Comparison of ENCODE assay signal across 7 mouse cellular contexts in the genomic region with DNA sequence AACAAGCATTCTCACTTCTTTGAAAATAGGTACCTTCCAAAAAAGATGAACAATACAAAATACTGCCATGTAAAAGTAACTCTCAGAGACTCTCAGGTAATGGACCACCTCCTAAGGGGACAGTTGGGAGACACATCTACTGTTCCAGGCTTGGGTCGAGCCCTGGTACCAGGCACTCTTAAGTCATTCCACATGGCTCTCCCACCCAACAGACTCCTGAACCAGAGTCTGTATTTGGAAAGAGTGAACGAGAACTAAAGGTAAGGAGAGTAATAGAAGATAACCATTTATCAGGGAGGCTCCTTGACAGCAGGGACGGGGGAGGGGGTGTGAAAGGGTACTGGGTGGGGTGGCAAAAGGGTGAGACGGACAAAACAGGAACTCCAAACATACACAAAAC. TPM values are rescaled to one million over a fixed set of nuclear protein-coding genes. Genes with fewer than 3 reads are reported as not detected.
A peak's percentile ranks its signal among the peaks of the same experiment; 100 is the strongest.
DNase-seq lines count a peak whose midpoint lies in the region; ATAC-seq and TF ChIP-seq lines count a peak whose summit lies in the region.

No protein-coding gene starts in this region.

- H3K4me1 ChIP-seq in lung, embryonic 16.5 days (replicated peaks; ENCODE audit: control insufficient read depth, insufficient read depth, low read length), result peaks cover 25% of the 10 kb centered on the region
- H3K4me1 ChIP-seq in forebrain, embryonic 12.5 days, result peaks cover 46% of the 10 kb centered on the region
- H3K4me1 ChIP-seq in limb, embryonic 10.5 days, result peaks cover 48% of the 10 kb centered on the region
- peaks cover 6% of the 10 kb centered on the region; the same call in 1 of the 2 replicates for H3K4me1 ChIP-seq in small intestine, adult 2 months (ENCODE audit: control insufficient read depth, insufficient read depth, insufficient read length, low read length)

- TF ChIP-seq CTCF in small intestine, adult 2 months (IDR thresholded peaks at IDR 0.05; ENCODE audit: extremely low read depth, insufficient read length, insufficient replicate concordance, low read depth, low read length), result no peak

- 15% methylated on average over 4 of the region's 4 CpGs for WGBS in lung, embryonic 16.5 days
- WGBS in forebrain, embryonic 12.5 days, result 19% methylated on average over 4 of the region's 4 CpGs
- 20% methylated on average over 4 of the region's 4 CpGs for WGBS in limb, embryonic 10.5 days
- WGBS in small intestine, adult 2 months, result 32% methylated on average over 4 of the region's 4 CpGs

- H3K36me3 ChIP-seq in lung, embryonic 16.5 days (ENCODE audit: control insufficient read depth, insufficient read depth, low read length), result no peaks in the 10 kb centered on the region
- no peaks in the 10 kb centered on the region for H3K36me3 ChIP-seq in forebrain, embryonic 12.5 days (replicated peaks)
- H3K36me3 ChIP-seq in limb, embryonic 10.5 days, result no peaks in the 10 kb centered on the region
- no peaks in the 10 kb centered on the region for H3K36me3 ChIP-seq in small intestine, adult 2 months (ENCODE audit: control insufficient read depth, insufficient read depth, low read length)

- peak overlapping the region; percentile 100 for H3K4me2 ChIP-seq in lung, embryonic 16.5 days (ENCODE audit: low read depth, low read length)
- peak overlapping the region; percentile 100 for H3K4me2 ChIP-seq in forebrain, embryonic 12.5 days

- DNase-seq in lung, postnatal 10 days, result no peak
- DNase-seq in limb, embryonic 10.5 days (ENCODE audit: low spot score), result no peak
- DNase-seq in adrenal gland, adult 8-10 months, result no peak
- no peak for DNase-seq in gastrocnemius, adult 18-20 months (ENCODE audit: low spot score)

- ATAC-seq in lung, embryonic 16.5 days (ENCODE audit: low read depth), result no peak
- ATAC-seq in forebrain, embryonic 12.5 days (ENCODE audit: low FRiP score), result no peak

- TF ChIP-seq POLR2A in small intestine, adult 2 months (IDR thresholded peaks at IDR 0.05; ENCODE audit: low read depth, low read length), result no peak

- H3K4me3 ChIP-seq in lung, embryonic 16.5 days (ENCODE audit: low read length), result peak overlapping the region; percentile 64
- peak overlapping the region; percentile 67 for H3K4me3 ChIP-seq in forebrain, embryonic 12.5 days (replicated peaks)
- H3K4me3 ChIP-seq in limb, embryonic 10.5 days, result peak overlapping the region; percentile 68
- peak overlapping the region; percentile 61 for H3K4me3 ChIP-seq in small intestine, adult 2 months (ENCODE audit: low read depth, low read length)

- no peak overlapping the region for H3K9ac ChIP-seq in lung, embryonic 16.5 days (ENCODE audit: low read length)
- peak overlapping the region; percentile 64; the same call in 1 of the 2 replicates for H3K9ac ChIP-seq in forebrain, embryonic 12.5 days

- no peak overlapping the region for H3K27ac ChIP-seq in lung, embryonic 16.5 days (ENCODE audit: low read length)
- H3K27ac ChIP-seq in forebrain, embryonic 12.5 days, result no peak overlapping the region
- no peak overlapping the region for H3K27ac ChIP-seq in limb, embryonic 10.5 days
- H3K27ac ChIP-seq in small intestine, adult 2 months (ENCODE audit: insufficient read depth, low read depth, low read length), result no peak overlapping the region

- H3K9me3 ChIP-seq in lung, embryonic 16.5 days (ENCODE audit: control insufficient read depth, low read length), result no peaks in the 10 kb centered on the region
- H3K9me3 ChIP-seq in forebrain, embryonic 12.5 days, result no peaks in the 10 kb centered on the region
- H3K9me3 ChIP-seq in limb, embryonic 10.5 days (replicated peaks), result no peaks in the 10 kb centered on the region

- peaks cover 46% of the 10 kb centered on the region for H3K27me3 ChIP-seq in lung, embryonic 16.5 days (ENCODE audit: control insufficient read depth, insufficient read depth, low read depth, low read length)
- H3K27me3 ChIP-seq in forebrain, embryonic 12.5 days, result peaks cover 71% of the 10 kb centered on the region
- peaks cover 70% of the 10 kb centered on the region for H3K27me3 ChIP-seq in limb, embryonic 10.5 days (ENCODE audit: low read depth, poor library complexity, severe bottlenecking)
- H3K27me3 ChIP-seq in small intestine, adult 2 months (ENCODE audit: control insufficient read depth, insufficient read depth, low read length), result peaks cover 29% of the 10 kb centered on the region

RNA-seq across cellular contexts. Expression of a gene that starts 3.0 kb away (rescaled TPM):
- 0.63 and 0.75 TPM in 2 replicates for polyA plus RNA-seq in lung, embryonic 16.5 days (2015; fragmentation: Nextera tagmentation; extraction: Ambion mirVana)
- 1.5 and 1.6 TPM in 2 replicates for polyA plus RNA-seq in forebrain, embryonic 12.5 days (2016; fragmentation: Nextera tagmentation; extraction: Ambion mirVana)
- polyA plus RNA-seq in limb, embryonic 10.5 days (2016; fragmentation: Nextera tagmentation; extraction: Ambion mirVana), result 0.23 and 0.26 TPM in 2 replicates
- 1.9 and 2.7 TPM in 2 replicates for polyA plus RNA-seq in small intestine, adult 2 months (2012; rRNA removed)
- 10 to 100 TPM; 21.7 to 62.2 (median 33.0) TPM for total RNA-seq in adrenal gland, adult 8-10 months (2022)
- 10 to 100 TPM; 30.3 to 38.1 TPM for total RNA-seq in gastrocnemius, adult 18-20 months (2021)
